Mouse (Mus musculus) small intestine, adult 2 months (tissue): ENCODE results near the gene Kif16b. TPM values are rescaled to one million over a fixed set of nuclear protein-coding genes. Genes with fewer than 3 reads are reported as not detected.

Source experiments
- H3K27ac ChIP-seq: fragments of 200-500 bp; 2 replicates; pipeline ENCODE4 v1.5.1; 2012; ENCODE audit warnings: low read depth, low read length, control low read depth, inconsistent platforms; ENCODE audit not compliant: insufficient read depth
- H3K27me3 ChIP-seq: fragments of 200-500 bp; 2 replicates; pipeline ENCODE4 v1.6.1; 2012; ENCODE audit warnings: mild to moderate bottlenecking, moderate library complexity, low read length, inconsistent platforms; ENCODE audit not compliant: control insufficient read depth, insufficient read depth
- H3K36me3 ChIP-seq: fragments of 200-500 bp; 2 replicates; pipeline ENCODE4 v1.6.1; 2012; ENCODE audit warnings: mild to moderate bottlenecking, low read length, control low read depth, inconsistent platforms; ENCODE audit not compliant: control insufficient read depth, insufficient read depth
- H3K4me1 ChIP-seq: fragments of 200-500 bp; 2 replicates; pipeline ENCODE4 v1.6.1; 2012; ENCODE audit warnings: low read length, inconsistent platforms, mixed read lengths; ENCODE audit not compliant: control insufficient read depth, insufficient read depth, insufficient read length
- H3K4me3 ChIP-seq: fragments of 200-500 bp; 2 replicates; pipeline ENCODE4 v1.5.1; 2012; ENCODE audit warnings: low read depth, mild to moderate bottlenecking, control low read depth, inconsistent platforms, low read length, moderate library complexity
- CTCF ChIP-seq: fragments of 200-500 bp; IDR thresholded peaks from 2 replicates; pipeline ENCODE4 v1.5.1; 2012; ENCODE audit warnings: low read depth, mild to moderate bottlenecking, control low read depth, inconsistent platforms, low read length, moderate library complexity, mixed read lengths; ENCODE audit not compliant: insufficient replicate concordance, insufficient read length; ENCODE audit errors: extremely low read depth
- POLR2A ChIP-seq: fragments of 200-500 bp; IDR thresholded peaks from 2 replicates; pipeline ENCODE4 v1.6.1; 2012; ENCODE audit warnings: low read depth, mild to moderate bottlenecking, control low read depth, inconsistent platforms, low read length, moderate library complexity
- WGBS: fragments of 180-500 bp; shearing (Covaris S2); methylation state at CpG from one replicate; pipeline ENCODE4 v1.1.7; 2018; 5-methylcytosine and 5-hydroxymethylcytosine counted together
- polyA plus RNA-seq: library from polyadenylated mRNA; depleted of rRNA; stranded (reverse); fragments of >200 nt; gene quantifications from 2 replicates; pipeline ENCODE4 v1.2.3, GENCODE M21; 2012

The Kif16b gene
- polyA plus RNA-seq, 1 experiment = 12.5 TPM

- TF ChIP-seq POLR2A = no peak
- no peak for TF ChIP-seq CTCF
- Histone ChIP-seq H3K27me3 (no peaks in the 10 kb centered on the region), H3K4me1 (peaks cover 5% of the 10 kb centered on the region; the same call in 1 of the 2 replicates), H3K36me3 (peaks cover 2% of the 10 kb centered on the region; the same call in 1 of the 2 replicates), H3K4me3 (no peak overlapping the region), H3K27ac (no peak overlapping the region)
- WGBS = 90% methylated on average over 2 of the region's 2 CpGs
Observed at GRCm38 (mm10) chr2:142734046-142734445, 167.3 kb downstream of the Kif16b start.

GRCm38 (mm10) chr2:142732370-142732769, 169.0 kb downstream of the Kif16b start:
- H3K4me1 ChIP-seq = peaks cover 5% of the 10 kb centered on the region; the same call in 1 of the 2 replicates

GRCm38 (mm10) chr2:142731778-142732092, 169.6 kb downstream of the Kif16b start:
- peaks cover 2% of the 10 kb centered on the region; the same call in 1 of the 2 replicates for H3K36me3 ChIP-seq
- 68% methylated on average over 1 of the region's 1 CpGs for WGBS
- H3K27me3 ChIP-seq = no peaks in the 10 kb centered on the region
- no peak for TF ChIP-seq POLR2A
- no peak for TF ChIP-seq CTCF
- no peak overlapping the region for H3K4me3 ChIP-seq
- H3K27ac ChIP-seq = no peak overlapping the region
- peaks cover 5% of the 10 kb centered on the region; the same call in 1 of the 2 replicates for H3K4me1 ChIP-seq

More at GRCm38 (mm10) chr2:142732370-142732769, 169.0 kb downstream of the Kif16b start:
- Histone ChIP-seq H3K27me3 (no peaks in the 10 kb centered on the region), H3K36me3 (peaks cover 2% of the 10 kb centered on the region; the same call in 1 of the 2 replicates), H3K27ac (no peak overlapping the region), H3K4me3 (no peak overlapping the region)
- TF ChIP-seq POLR2A (no peak), CTCF (no peak)
- 77% methylated on average over 4 of the region's 4 CpGs for WGBS

- Histone ChIP-seq H3K36me3 (peaks cover 2% of the 10 kb centered on the region; the same call in 1 of the 2 replicates), H3K27ac (no peak overlapping the region), H3K4me1 (peaks cover 5% of the 10 kb centered on the region; the same call in 1 of the 2 replicates), H3K27me3 (no peaks in the 10 kb centered on the region), H3K4me3 (no peak overlapping the region)
- TF ChIP-seq POLR2A (no peak), CTCF (no peak)
- 88% methylated on average over 10 of the region's 10 CpGs for WGBS
Observed at GRCm38 (mm10) chr2:142731016-142731777, 170.1 kb downstream of the Kif16b start.

- peaks cover 10% of the 10 kb centered on the region; the same call in 1 of the 2 replicates for H3K4me1 ChIP-seq
- no peaks in the 10 kb centered on the region for H3K36me3 ChIP-seq
- TF ChIP-seq CTCF (no peak), POLR2A (no peak)
- WGBS = 61% methylated on average over 7 of the region's 7 CpGs
- peak overlapping the region; percentile 92 for H3K27ac ChIP-seq
- H3K4me3 ChIP-seq = no peak overlapping the region
- H3K27me3 ChIP-seq = no peaks in the 10 kb centered on the region
Observed at GRCm38 (mm10) chr2:142724215-142725001, 176.9 kb downstream of the Kif16b start.

- TF ChIP-seq CTCF = no peak
- TF ChIP-seq POLR2A = no peak
- H3K27me3 ChIP-seq = no peaks in the 10 kb centered on the region
- no peak overlapping the region for H3K27ac ChIP-seq
- H3K4me3 ChIP-seq = no peak overlapping the region
- H3K36me3 ChIP-seq = no peaks in the 10 kb centered on the region
- H3K4me1 ChIP-seq = peaks cover 10% of the 10 kb centered on the region; the same call in 1 of the 2 replicates
- 91% methylated on average over 2 of the region's 2 CpGs for WGBS
Observed at GRCm38 (mm10) chr2:142720174-142720573, 181.2 kb downstream of the Kif16b start.

GRCm38 (mm10) chr2:142718998-142719397, 182.3 kb downstream of the Kif16b start:
- no peak for TF ChIP-seq CTCF
- no peak for TF ChIP-seq POLR2A
- no peaks in the 10 kb centered on the region for H3K27me3 ChIP-seq
- no peak overlapping the region for H3K27ac ChIP-seq
- no peak overlapping the region for H3K4me3 ChIP-seq
- H3K4me1 ChIP-seq = peaks cover 3% of the 10 kb centered on the region; the same call in 1 of the 2 replicates
- H3K36me3 ChIP-seq = no peaks in the 10 kb centered on the region
